Comparison of ENCODE assay signal across 19 mouse cellular contexts in genomic region chr8:8983133-8983661, GRCm38 (mm10).
DNase-seq lines count a peak whose midpoint lies in the region; ATAC-seq and TF ChIP-seq lines count a peak whose summit lies in the region.
"Had no signal": no experiment of that assay in that cellular context is flagged by ENCODE, and none has a peak within 500 bp of the region (broad histone marks: within the 10 kb centered on the region; RNA-seq: fewer than 3 reads in every experiment).

No protein-coding gene starts in this region.

- peak overlapping the region; percentile 14 to 49; a peak in 2 of 4 replicates for H3K27ac ChIP-seq in heart, embryonic 14.5 days (replicated peaks in 1 of 2; ENCODE audit: control insufficient read depth in 1 of 2, insufficient read depth in 1 of 2, low read depth in 2 of 2, low read length in 2 of 2)
- H3K27ac ChIP-seq in lung, embryonic 15.5 days: no peak overlapping the region
- no peak overlapping the region for H3K27ac ChIP-seq in stomach, embryonic 14.5 days (ENCODE audit: low read length)
- H3K27ac ChIP-seq: forebrain, embryonic 10.5 days; gastrocnemius, adult 2 months; hindbrain, embryonic 14.5 days; midbrain, embryonic 12.5 days had no signal

- no peaks in the 10 kb centered on the region for H3K27me3 ChIP-seq in heart, embryonic 14.5 days (ENCODE audit: control insufficient read depth, insufficient read depth, low read length)
- H3K27me3 ChIP-seq in lung, embryonic 15.5 days: no peaks in the 10 kb centered on the region
- H3K27me3 ChIP-seq in stomach, embryonic 14.5 days (ENCODE audit: control insufficient read depth, insufficient read depth, low read length): no peaks in the 10 kb centered on the region

- DNase-seq in heart, postnatal 36 days: no peak
- DNase-seq in lung, adult 2 months: no peak
- peak; percentile 67 for DNase-seq in ZHBTc4 (ENCODE audit: low read depth, low spot score)
- DNase-seq in retina, postnatal 1 day: no peak
- DNase-seq in kidney, adult 9 months: no peak
- DNase-seq: adrenal gland, adult 8-10 months; B cell, adult 2 months; cerebellum, postnatal 10 days; gastrocnemius, adult 2 months; lung, postnatal 10 days; right cerebral cortex, adult 18-20 months; thymus, postnatal 25 days had no signal

- H3K4me1 ChIP-seq in heart, embryonic 14.5 days (ENCODE audit: control insufficient read depth in 2 of 2, insufficient read depth in 2 of 2, low read length in 2 of 2): peaks cover 16 to 23% of the 10 kb centered on the region in 2 experiments
- peaks cover 24% of the 10 kb centered on the region for H3K4me1 ChIP-seq in lung, embryonic 15.5 days
- H3K4me1 ChIP-seq in lung, adult 2 months (ENCODE audit: control insufficient read depth, insufficient read depth, low read length): no peaks in the 10 kb centered on the region
- peaks cover 12% of the 10 kb centered on the region for H3K4me1 ChIP-seq in stomach, embryonic 14.5 days (ENCODE audit: control insufficient read depth, insufficient read depth, low read length)

- no peaks in the 10 kb centered on the region for H3K36me3 ChIP-seq in heart, embryonic 14.5 days (ENCODE audit: control insufficient read depth, insufficient read depth, low read length)
- no peaks in the 10 kb centered on the region for H3K36me3 ChIP-seq in lung, embryonic 15.5 days
- H3K36me3 ChIP-seq in stomach, embryonic 14.5 days (ENCODE audit: control insufficient read depth, insufficient read depth, low read length): no peaks in the 10 kb centered on the region
- H3K36me3 ChIP-seq: forebrain, embryonic 10.5 days; midbrain, embryonic 12.5 days had no signal

- intact Hi-C loops in heart, postnatal 36 days (cut with DNase I): no loop called here

- peak overlapping the region; percentile 38 for H3K4me2 ChIP-seq in heart, embryonic 14.5 days (ENCODE audit: low read length)
- H3K4me2 ChIP-seq in lung, embryonic 15.5 days: 0 out of 2 replicates have a peak overlapping the region, but pooled peaks have one; percentile 18
- no peak overlapping the region for H3K4me2 ChIP-seq in stomach, embryonic 14.5 days (replicated peaks; ENCODE audit: low read depth, low read length)
- H3K4me2 ChIP-seq: hindbrain, embryonic 14.5 days; liver, embryonic 11.5 days; midbrain, embryonic 12.5 days had no signal

- peak; percentile 71; the same call in 1 of the 2 replicates for ATAC-seq in heart, embryonic 14.5 days (ENCODE audit: insufficient number of reproducible peaks, insufficient read depth, low FRiP score, low read depth)
- no peak for ATAC-seq in lung, embryonic 15.5 days (ENCODE audit: borderline replicate concordance, extremely low read depth, low FRiP score, low TSS enrichment)
- ATAC-seq in stomach, embryonic 14.5 days (ENCODE audit: insufficient number of reproducible peaks, insufficient read depth, low FRiP score, low read depth): 0 out of 2 replicates have a peak, but pooled peaks have one; percentile 64

- TF ChIP-seq POLR2A in lung, adult 2 months (IDR thresholded peaks at IDR 0.05; ENCODE audit: borderline replicate concordance, extremely low read depth, low read depth, low read length): no peak

- no peak for TF ChIP-seq CTCF in lung, adult 2 months (IDR thresholded peaks at IDR 0.05; ENCODE audit: insufficient read depth, low read length)

- no peaks in the 10 kb centered on the region for H3K9me3 ChIP-seq in heart, embryonic 14.5 days (ENCODE audit: control insufficient read depth, low read length)
- no peaks in the 10 kb centered on the region for H3K9me3 ChIP-seq in lung, embryonic 15.5 days
- peaks cover 3% of the 10 kb centered on the region; the same call in 1 of the 2 replicates for H3K9me3 ChIP-seq in stomach, embryonic 14.5 days (ENCODE audit: control insufficient read depth, low read depth, low read length)
- H3K9me3 ChIP-seq: midbrain, embryonic 12.5 days had no signal

- H3K9ac ChIP-seq in heart, embryonic 14.5 days (ENCODE audit: low read length): no peak overlapping the region
- H3K9ac ChIP-seq in lung, embryonic 15.5 days: no peak overlapping the region
- no peak overlapping the region for H3K9ac ChIP-seq in stomach, embryonic 14.5 days (replicated peaks; ENCODE audit: low read depth, low read length)
- H3K9ac ChIP-seq: hindbrain, embryonic 14.5 days; midbrain, embryonic 12.5 days had no signal

- 26% methylated on average over 5 of the region's 5 CpGs for WGBS in heart, embryonic 14.5 days
- WGBS in lung, embryonic 15.5 days: 39% methylated on average over 5 of the region's 5 CpGs
- 45% methylated on average over 5 of the region's 5 CpGs for WGBS in lung, adult 2 months
- WGBS in stomach, embryonic 14.5 days: 57% methylated on average over 5 of the region's 5 CpGs

- no peak overlapping the region for H3K4me3 ChIP-seq in heart, embryonic 14.5 days (ENCODE audit: control insufficient read depth in 1 of 2, insufficient read depth in 1 of 2, low read depth in 1 of 2, low read length in 2 of 2)
- H3K4me3 ChIP-seq in lung, embryonic 15.5 days: no peak overlapping the region
- no peak overlapping the region for H3K4me3 ChIP-seq in lung, adult 2 months (replicated peaks; ENCODE audit: extremely low read depth, low read depth, low read length)
- H3K4me3 ChIP-seq in stomach, embryonic 14.5 days (ENCODE audit: low read depth, low read length): no peak overlapping the region
- H3K4me3 ChIP-seq: forebrain, embryonic 10.5 days; gastrocnemius, adult 2 months; midbrain, embryonic 12.5 days had no signal

Comparison
In these comparisons a context has a peak if more than half of its experiments do, and no peak if none do; other contexts are left out.
1. H3K27ac ChIP-seq: peak in heart, embryonic 14.5 days (2 of 2); none in lung, embryonic 15.5 days (single experiment) and stomach, embryonic 14.5 days (single experiment).